ENCODE assay signal across 17 mouse cellular contexts in genomic region chr8:8772424-8772823, GRCm38 (mm10).
A peak's percentile ranks its signal among the peaks of the same experiment; 100 is the strongest.
DNase-seq lines count a peak whose midpoint lies in the region; ATAC-seq and TF ChIP-seq lines count a peak whose summit lies in the region.
"Had no signal": no experiment of that assay in that cellular context is flagged by ENCODE, and none has a peak within 500 bp of the region (broad histone marks: within the 10 kb centered on the region; RNA-seq: fewer than 3 reads in every experiment).

No protein-coding gene starts in this region.

- no peak overlapping the region for H3K4me2 ChIP-seq in heart, embryonic 12.5 days
- H3K4me2 ChIP-seq in heart, postnatal 0 days (ENCODE audit: low read depth, low read length) = no peak overlapping the region
- H3K4me2 ChIP-seq: hindbrain, embryonic 12.5 days; liver, embryonic 11.5 days; neural tube, embryonic 13.5 days had no signal

- no peaks in the 10 kb centered on the region; the same call in 1 of the 2 replicates for H3K4me1 ChIP-seq in heart, embryonic 12.5 days (replicated peaks)
- no peaks in the 10 kb centered on the region for H3K4me1 ChIP-seq in heart, postnatal 0 days (ENCODE audit: control insufficient read depth, insufficient read depth)
- H3K4me1 ChIP-seq in cerebellum, adult 2 months (ENCODE audit: control insufficient read depth, insufficient read depth, low read length) = no peaks in the 10 kb centered on the region
- H3K4me1 ChIP-seq: hindbrain, embryonic 12.5 days; megakaryocyte, embryonic 14.5 days; neural tube, embryonic 13.5 days had no signal

- WGBS in heart, embryonic 12.5 days = 60% methylated on average over 5 of the region's 5 CpGs
- 59% methylated on average over 5 of the region's 5 CpGs for WGBS in heart, postnatal 0 days
- WGBS in cerebellum, adult 2 months = 62% methylated on average over 5 of the region's 5 CpGs

- no peak for TF ChIP-seq EP300 in heart, postnatal 0 days (IDR thresholded peaks at IDR 0.05; ENCODE audit: low read depth)

- peak; percentile 43 to 78 for DNase-seq in heart, adult 18-20 months
- DNase-seq in gastrocnemius, adult 2 months = peak; percentile 44
- peak; percentile 10 for DNase-seq in heart, postnatal 0 days (ENCODE audit: low spot score)
- DNase-seq in lung, postnatal 10 days = peak; percentile 47
- no peak for DNase-seq in cerebellum, adult 2 months
- no peak for DNase-seq in cerebellum, adult 11 months
- no peak for DNase-seq in T-cell, adult 2 months (ENCODE audit: low spot score)
- DNase-seq: cerebellum, postnatal 10 days; kidney, adult 11 months; layer of hippocampus, adult 9-11 months; thymus, postnatal 25 days had no signal

- no peaks in the 10 kb centered on the region for H3K27me3 ChIP-seq in heart, embryonic 12.5 days (replicated peaks)
- no peaks in the 10 kb centered on the region for H3K27me3 ChIP-seq in heart, postnatal 0 days (ENCODE audit: control insufficient read depth, insufficient read depth, low read length)
- no peaks in the 10 kb centered on the region for H3K27me3 ChIP-seq in cerebellum, adult 2 months (ENCODE audit: control insufficient read depth, insufficient read depth, low read length)
- H3K27me3 ChIP-seq: megakaryocyte, embryonic 14.5 days; neural tube, embryonic 13.5 days had no signal

- H3K36me3 ChIP-seq in heart, embryonic 12.5 days = no peaks in the 10 kb centered on the region
- H3K36me3 ChIP-seq in heart, postnatal 0 days (replicated peaks; ENCODE audit: control insufficient read depth, insufficient read depth, low read length) = no peaks in the 10 kb centered on the region
- H3K36me3 ChIP-seq: hindbrain, embryonic 12.5 days; neural tube, embryonic 13.5 days had no signal

- TF ChIP-seq CTCF in gastrocnemius, adult 2 months (IDR thresholded peaks at IDR 0.05) = no peak
- no peak for TF ChIP-seq CTCF in heart, postnatal 0 days (IDR thresholded peaks at IDR 0.05; ENCODE audit: low read depth)
- no peak for TF ChIP-seq CTCF in cerebellum, adult 2 months (IDR thresholded peaks at IDR 0.05; ENCODE audit: borderline replicate concordance, insufficient read depth, low read depth, low read length)

- H3K27ac ChIP-seq in heart, embryonic 12.5 days (ENCODE audit: poor library complexity, severe bottlenecking) = no peak overlapping the region
- H3K27ac ChIP-seq in gastrocnemius, adult 2 months = peak overlapping the region; percentile 76
- H3K27ac ChIP-seq in heart, postnatal 0 days (ENCODE audit: low read depth) = peak overlapping the region; percentile 54
- H3K27ac ChIP-seq in cerebellum, adult 2 months (ENCODE audit: insufficient read depth, low read length) = no peak overlapping the region
- H3K27ac ChIP-seq: hindbrain, embryonic 12.5 days; neural tube, embryonic 13.5 days; stomach, postnatal 0 days had no signal

- no peak for ATAC-seq in heart, embryonic 12.5 days (ENCODE audit: insufficient number of reproducible peaks, low FRiP score)
- ATAC-seq in heart, postnatal 0 days (ENCODE audit: insufficient read depth, low read depth) = peak; percentile 67

- H3K4me3 ChIP-seq in heart, embryonic 12.5 days = no peak overlapping the region
- H3K4me3 ChIP-seq in gastrocnemius, adult 2 months = no peak overlapping the region
- H3K4me3 ChIP-seq in heart, postnatal 0 days (ENCODE audit: low read depth, low read length) = no peak overlapping the region
- H3K4me3 ChIP-seq in cerebellum, adult 2 months (replicated peaks; ENCODE audit: insufficient read depth, low read depth, low read length) = no peak overlapping the region
- H3K4me3 ChIP-seq: hindbrain, embryonic 12.5 days; megakaryocyte, embryonic 14.5 days; neural tube, embryonic 13.5 days had no signal

- H3K9ac ChIP-seq in heart, embryonic 12.5 days = no peak overlapping the region
- no peak overlapping the region for H3K9ac ChIP-seq in heart, postnatal 0 days (replicated peaks; ENCODE audit: low read depth, low read length)
- H3K9ac ChIP-seq: hindbrain, embryonic 12.5 days; neural tube, embryonic 13.5 days had no signal

- intact Hi-C loops in gastrocnemius, adult 2 months (cut with DNase I) = loop anchor here (5.0 kb wide), 1 partner anchor 55 kb away; no protein-coding TSS in a partner anchor

- TF ChIP-seq POLR2A in cerebellum, adult 2 months (IDR thresholded peaks at IDR 0.05; ENCODE audit: borderline replicate concordance, insufficient read depth, low read length) = no peak

- no peaks in the 10 kb centered on the region for H3K9me3 ChIP-seq in heart, embryonic 12.5 days (replicated peaks)
- no peaks in the 10 kb centered on the region for H3K9me3 ChIP-seq in heart, postnatal 0 days (replicated peaks; ENCODE audit: control insufficient read depth, low read length)
- H3K9me3 ChIP-seq: hindbrain, embryonic 12.5 days; neural tube, embryonic 13.5 days had no signal

Comparison
In these comparisons a context has a peak if more than half of its experiments do, and no peak if none do; other contexts are left out.
1. H3K27ac ChIP-seq: peak in gastrocnemius, adult 2 months (single experiment) and heart, postnatal 0 days (single experiment); none in heart, embryonic 12.5 days (single experiment) and cerebellum, adult 2 months (single experiment).
2. DNase-seq: peak in heart, adult 18-20 months (2 of 2), gastrocnemius, adult 2 months (single experiment), heart, postnatal 0 days (single experiment) and lung, postnatal 10 days (single experiment); none in cerebellum, adult 2 months (0 of 2), cerebellum, adult 11 months (single experiment) and T-cell, adult 2 months (single experiment).